In genomic region chr4:137991240-137991639, GRCm38 (mm10) we compare ENCODE assay signal across 23 mouse cellular contexts. TPM values are rescaled to one million over a fixed set of nuclear protein-coding genes. Genes with fewer than 3 reads are reported as not detected.
DNase-seq lines count a peak whose midpoint lies in the region; ATAC-seq and TF ChIP-seq lines count a peak whose summit lies in the region.
"Had no signal": no experiment of that assay in that cellular context is flagged by ENCODE, and none has a peak within 500 bp of the region (broad histone marks: within the 10 kb centered on the region; RNA-seq: fewer than 3 reads in every experiment).

No protein-coding gene starts in this region.

- no peak overlapping the region for H3K4me2 ChIP-seq in limb, embryonic 12.5 days
- H3K4me2 ChIP-seq: embryonic facial prominence, embryonic 13.5 days; embryonic facial prominence, embryonic 15.5 days; forebrain, embryonic 13.5 days; forebrain, embryonic 15.5 days had no signal

- no peak for ATAC-seq in limb, embryonic 12.5 days (ENCODE audit: insufficient number of reproducible peaks, insufficient read depth, low FRiP score, low TSS enrichment, low read depth)
- ATAC-seq: CD4-positive, CD25-positive, alpha-beta regulatory T cell, adult 4 months; forebrain, embryonic 13.5 days; forebrain, embryonic 15.5 days; forebrain, postnatal 0 days had no signal

- 82% methylated on average over 7 of the region's 7 CpGs for WGBS in limb, embryonic 12.5 days
- WGBS in limb, embryonic 10.5 days, result 89% methylated on average over 7 of the region's 7 CpGs

- H3K4me1 ChIP-seq in limb, embryonic 12.5 days (replicated peaks), result peaks cover 16% of the 10 kb centered on the region
- peaks cover 17% of the 10 kb centered on the region for H3K4me1 ChIP-seq in limb, embryonic 10.5 days
- peaks cover 0 to 26% of the 10 kb centered on the region in 2 experiments; a peak in 3 of 4 replicates for H3K4me1 ChIP-seq in MEL (ENCODE audit: control insufficient read depth in 1 of 2, insufficient read depth in 2 of 2, low read length in 2 of 2)

- TF ChIP-seq POLR2A in MEL (IDR thresholded peaks at IDR 0.05; ENCODE audit: control insufficient read depth in 1 of 2, insufficient read depth in 1 of 2, low read depth in 1 of 2, low read length in 2 of 2, poor library complexity in 1 of 2), result no peak

- DNase-seq in gastrocnemius, adult 2 months, result peak; percentile 1
- no peak for DNase-seq in gastrocnemius, postnatal 14 days
- DNase-seq in limb, embryonic 10.5 days (ENCODE audit: low spot score), result no peak
- DNase-seq in MEL (ENCODE audit: low read depth, low spot score), result peak; percentile 32
- DNase-seq: adrenal gland, adult 2 months; adrenal gland, postnatal 10 days; adrenal gland, postnatal 25 days; B cell, adult 2 months; cerebellum, adult 11 months; cerebellum, adult 18-20 months; cerebellum, adult 8-10 months; cerebellum, adult 9-11 months; cerebellum, postnatal 14 days; cerebellum, postnatal 36 days; embryo, embryonic 11 days; forebrain, postnatal 0 days had no signal

- TF ChIP-seq RAD21 in MEL (IDR thresholded peaks at IDR 0.05; ENCODE audit: low read depth, low read length), result no peak

- H3K79me2 ChIP-seq in MEL (ENCODE audit: control insufficient read depth, insufficient read depth, low read length, poor library complexity), result peaks cover 29% of the 10 kb centered on the region

- H3K4me3 ChIP-seq in gastrocnemius, adult 2 months, result no peak overlapping the region
- H3K4me3 ChIP-seq in limb, embryonic 12.5 days (replicated peaks), result no peak overlapping the region
- no peak overlapping the region for H3K4me3 ChIP-seq in limb, embryonic 10.5 days
- H3K4me3 ChIP-seq in MEL (ENCODE audit: control insufficient read depth in 1 of 2, insufficient read depth in 1 of 2, low read depth in 2 of 2, low read length in 2 of 2), result no peak overlapping the region
- H3K4me3 ChIP-seq: embryonic facial prominence, embryonic 13.5 days; embryonic facial prominence, embryonic 15.5 days; erythroblast, embryonic 14.5 days; forebrain, embryonic 13.5 days; forebrain, embryonic 15.5 days had no signal

- TF ChIP-seq EP300 in MEL (IDR thresholded peaks at IDR 0.05; ENCODE audit: low read depth in 1 of 2, low read length in 2 of 2), result peak; percentile 36 to 45; a peak in 2 of 4 replicates

- H3K9me3 ChIP-seq in limb, embryonic 12.5 days, result no peaks in the 10 kb centered on the region
- H3K9me3 ChIP-seq in limb, embryonic 10.5 days (replicated peaks), result no peaks in the 10 kb centered on the region
- no peaks in the 10 kb centered on the region for H3K9me3 ChIP-seq in MEL (replicated peaks; ENCODE audit: insufficient read depth, low read length)
- H3K9me3 ChIP-seq: embryonic facial prominence, embryonic 13.5 days; forebrain, embryonic 13.5 days; forebrain, embryonic 15.5 days had no signal

- intact Hi-C loops in gastrocnemius, adult 2 months (cut with DNase I), result no loop called here
- intact Hi-C loops in gastrocnemius, postnatal 14 days (cut with DNase I; ENCODE audit: low total_unique reads), result no loop called here

- H3K27me3 ChIP-seq in limb, embryonic 12.5 days, result peaks cover 10% of the 10 kb centered on the region; the same call in 1 of the 2 replicates
- peaks cover 22% of the 10 kb centered on the region for H3K27me3 ChIP-seq in limb, embryonic 10.5 days (ENCODE audit: low read depth, poor library complexity, severe bottlenecking)
- no peaks in the 10 kb centered on the region for H3K27me3 ChIP-seq in MEL (ENCODE audit: control insufficient read depth in 1 of 2, insufficient read depth in 2 of 2, low read length in 2 of 2)
- H3K27me3 ChIP-seq: forebrain, embryonic 13.5 days; forebrain, embryonic 15.5 days had no signal

- no peak for TF ChIP-seq CTCF in gastrocnemius, adult 2 months (IDR thresholded peaks at IDR 0.05)
- TF ChIP-seq CTCF in MEL (IDR thresholded peaks at IDR 0.05 in 2 of 3, conservative IDR thresholded peaks at IDR 0.05 in 1 of 3; ENCODE audit: control insufficient read depth in 1 of 3, insufficient read depth in 1 of 3, low read depth in 2 of 3, low read length in 3 of 3, poor library complexity in 1 of 3, severe bottlenecking in 1 of 3), result no peak

- H3K27ac ChIP-seq in gastrocnemius, adult 2 months, result no peak overlapping the region
- no peak overlapping the region for H3K27ac ChIP-seq in limb, embryonic 12.5 days
- H3K27ac ChIP-seq in limb, embryonic 10.5 days, result no peak overlapping the region
- no peak overlapping the region for H3K27ac ChIP-seq in MEL (ENCODE audit: control insufficient read depth, low read depth, low read length)
- H3K27ac ChIP-seq: embryonic facial prominence, embryonic 13.5 days; embryonic facial prominence, embryonic 15.5 days; forebrain, embryonic 13.5 days; forebrain, embryonic 15.5 days had no signal

- 0 out of 2 replicates have a peak overlapping the region, but pooled peaks have one; percentile 31 for H3K9ac ChIP-seq in limb, embryonic 12.5 days (replicated peaks)
- no peak overlapping the region for H3K9ac ChIP-seq in MEL (ENCODE audit: control insufficient read depth, low read depth, low read length, poor library complexity, severe bottlenecking)
- H3K9ac ChIP-seq: embryonic facial prominence, embryonic 13.5 days; embryonic facial prominence, embryonic 15.5 days; forebrain, embryonic 13.5 days; forebrain, embryonic 15.5 days; forebrain, postnatal 0 days had no signal

- H3K36me3 ChIP-seq in limb, embryonic 12.5 days, result peaks cover 11% of the 10 kb centered on the region
- peaks cover 14% of the 10 kb centered on the region for H3K36me3 ChIP-seq in limb, embryonic 10.5 days
- peaks cover 5 to 18% of the 10 kb centered on the region in 2 experiments; a peak in 2 of 4 replicates for H3K36me3 ChIP-seq in MEL (ENCODE audit: control insufficient read depth in 1 of 2, insufficient read depth in 2 of 2, low read length in 2 of 2)

TF ChIP-seq in MEL, 35 proteins besides CTCF, POLR2A, EP300 and RAD21:
- TF ChIP-seq RCOR1 (IDR thresholded peaks at IDR 0.05; ENCODE audit: low read depth, low read length), result peak; percentile 76
- no peak for TF ChIP-seq ZNF384 (IDR thresholded peaks at IDR 0.05; ENCODE audit: low read depth, low read length)
- no peak for TF ChIP-seq SIN3A (IDR thresholded peaks at IDR 0.05; ENCODE audit: low read length)
- TF ChIP-seq ZC3H11A (IDR thresholded peaks at IDR 0.05; ENCODE audit: low read depth, low read length), result no peak
- peak; percentile 32; the same call in 1 of the 2 replicates for TF ChIP-seq TCF12 (IDR thresholded peaks at IDR 0.05; ENCODE audit: low read depth, low read length)
- TF ChIP-seq POLR2AphosphoS5 (IDR thresholded peaks at IDR 0.05; ENCODE audit: borderline replicate concordance, low read depth, low read length), result no peak
- peak; percentile 78 for TF ChIP-seq GATA1 (IDR thresholded peaks at IDR 0.05; ENCODE audit: low read depth, low read length)

RNA-seq across cellular contexts. Expression of gene Eif4g3, which starts 1.6 kb away (rescaled TPM):
- total RNA-seq in gastrocnemius, adult 2 months (2021), result 100 to 1,000 TPM; 108 to 145 TPM
- 10 to 100 TPM; 95.2 to 98.9 TPM for total RNA-seq in gastrocnemius, postnatal 14 days (2021)
- polyA plus RNA-seq in limb, embryonic 12.5 days (2016; fragmentation: Nextera tagmentation; extraction: Ambion mirVana), result 48.2 and 51.9 TPM in 2 replicates
- polyA plus RNA-seq in limb, embryonic 10.5 days (2016; fragmentation: Nextera tagmentation; extraction: Ambion mirVana), result 42.7 and 42.9 TPM in 2 replicates
- 22.8 and 27.8 TPM in 2 replicates for total RNA-seq in MEL (2012; rRNA removed)
- 10 to 100 TPM in 1 of 2 experiments, not detected in 1; 63.7 TPM for polyA plus RNA-seq in MEL (2012; ENCODE audit: insufficient read depth in 1 of 2, insufficient read length in 2 of 2, low read depth in 1 of 2, low replicate concordance in 2 of 2, missing spikeins in 1 of 2)

Comparison
In these comparisons a context has a peak if more than half of its experiments do, and no peak if none do; other contexts are left out.
1. DNase-seq: peak in gastrocnemius, adult 2 months (single experiment) and MEL (single experiment); none in gastrocnemius, postnatal 14 days (single experiment) and limb, embryonic 10.5 days (single experiment).